Mouse (Mus musculus) testis, adult 2 months (tissue): ENCODE data around the gene Tulp4. TPM values are rescaled to one million over a fixed set of nuclear protein-coding genes. Genes with fewer than 3 reads are reported as not detected.

Experiments
- H3K27ac ChIP-seq: fragments of 200-500 bp; 2 replicates; pipeline ENCODE4 v1.5.1; 2012; ENCODE audit warnings: low read depth, low read length; ENCODE audit not compliant: control insufficient read depth, insufficient read depth
- H3K27me3 ChIP-seq: fragments of 200-500 bp; 2 replicates; pipeline ENCODE4 v1.6.1; 2012; ENCODE audit warnings: mild to moderate bottlenecking, low read length, moderate library complexity; ENCODE audit not compliant: control insufficient read depth, insufficient read depth
- H3K36me3 ChIP-seq: fragments of 200-500 bp; 2 replicates; pipeline ENCODE4 v1.6.1; 2012; ENCODE audit warnings: mild to moderate bottlenecking, low read length; ENCODE audit not compliant: control insufficient read depth, insufficient read depth
- H3K4me1 ChIP-seq: fragments of 200-500 bp; 2 replicates; pipeline ENCODE4 v1.6.1; 2012; ENCODE audit warnings: low read length; ENCODE audit not compliant: control insufficient read depth, insufficient read depth
- H3K4me3 ChIP-seq: fragments of 200-500 bp; 2 replicates; pipeline ENCODE4 v1.5.1; 2012; ENCODE audit warnings: low read depth, mild to moderate bottlenecking, low read length, moderate library complexity, mixed read lengths; ENCODE audit not compliant: control insufficient read depth
- CTCF ChIP-seq: fragments of 200-500 bp; IDR thresholded peaks from 2 replicates; pipeline ENCODE4 v1.5.1; 2012; ENCODE audit warnings: low read depth, mild to moderate bottlenecking, inconsistent platforms, low read length, moderate library complexity; ENCODE audit not compliant: control insufficient read depth, insufficient read depth, insufficient replicate concordance
- POLR2A ChIP-seq: fragments of 200-500 bp; IDR thresholded peaks from 2 replicates; pipeline ENCODE4 v1.6.1; 2012; ENCODE audit warnings: low read depth, mild to moderate bottlenecking, inconsistent platforms, low read length, moderate library complexity; ENCODE audit not compliant: control insufficient read depth
- polyA plus RNA-seq: library from polyadenylated mRNA; depleted of rRNA; stranded (reverse); fragments of >200 nt; gene quantifications from 2 replicates; pipeline ENCODE4 v1.2.3, GENCODE M21; 2012

Gene Tulp4
- polyA plus RNA-seq, 1 experiment: 179 TPM

DNA sequence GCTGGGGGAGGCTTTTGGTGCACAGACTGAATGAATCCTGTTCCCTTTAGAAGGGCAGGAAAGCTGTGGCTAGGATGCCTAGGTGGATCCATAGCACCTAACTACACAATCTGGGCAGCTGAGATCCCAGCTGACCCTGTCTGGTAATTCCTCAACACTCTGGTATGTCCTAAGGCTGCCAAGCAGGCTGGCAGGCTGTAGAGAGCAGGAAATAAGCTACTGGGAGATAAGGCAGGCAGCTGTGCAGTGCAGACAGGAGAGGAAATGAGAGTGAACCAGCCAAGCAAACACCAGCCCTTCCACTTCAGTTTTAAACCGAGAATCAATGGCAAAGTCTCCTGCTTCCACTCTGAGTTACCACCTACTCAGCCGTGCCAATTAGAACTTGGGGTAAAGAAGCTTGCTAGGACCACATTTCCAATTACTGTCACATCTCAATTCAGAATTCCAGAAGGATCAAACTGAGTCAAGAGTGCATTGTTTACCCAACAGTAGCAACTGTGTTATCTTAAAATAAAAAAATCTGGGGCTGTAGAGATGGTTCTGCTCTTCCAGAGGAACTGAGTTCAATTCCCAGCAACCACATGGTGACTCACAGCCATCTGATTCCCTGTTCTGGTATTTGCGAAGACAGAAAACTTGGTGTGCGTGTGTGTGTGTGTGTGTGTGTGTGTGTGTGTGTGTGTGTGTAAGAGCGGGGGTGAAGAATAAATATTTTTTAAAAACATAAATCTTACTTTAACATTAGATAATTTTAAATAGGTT lies 66.9 kb downstream of the Tulp4 start:
- Histone ChIP-seq H3K36me3 (no peaks in the 10 kb centered on the region), H3K4me3 (no peak overlapping the region), H3K27ac (no peak overlapping the region), H3K4me1 (no peaks in the 10 kb centered on the region), H3K27me3 (no peaks in the 10 kb centered on the region)
- TF ChIP-seq POLR2A: no peak

DNA sequence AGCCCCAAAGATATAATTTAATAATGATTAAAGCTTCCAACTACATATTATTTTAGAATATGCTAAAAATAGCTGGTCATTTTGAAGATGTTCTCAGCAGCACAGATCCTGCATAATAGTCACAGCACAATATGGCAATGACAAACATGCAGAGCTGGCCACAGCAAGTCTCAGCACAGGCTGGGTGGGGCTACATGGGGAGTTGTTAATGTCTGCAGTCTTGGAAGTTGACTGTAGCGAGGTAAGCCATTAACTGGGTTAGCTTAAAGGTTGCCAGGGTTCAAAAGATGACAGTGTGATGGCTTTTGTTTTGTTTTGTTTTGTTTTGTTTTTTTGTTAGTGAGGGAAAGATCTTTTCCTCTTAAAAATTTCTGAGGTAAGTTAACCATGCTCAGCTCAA lies 68.3 kb downstream of the Tulp4 start:
- H3K36me3 ChIP-seq: no peaks in the 10 kb centered on the region
- no peaks in the 10 kb centered on the region for H3K27me3 ChIP-seq
- no peaks in the 10 kb centered on the region for H3K4me1 ChIP-seq
- TF ChIP-seq POLR2A (no peak), CTCF (no peak)
- H3K4me3 ChIP-seq: no peak overlapping the region
- no peak overlapping the region for H3K27ac ChIP-seq

DNA sequence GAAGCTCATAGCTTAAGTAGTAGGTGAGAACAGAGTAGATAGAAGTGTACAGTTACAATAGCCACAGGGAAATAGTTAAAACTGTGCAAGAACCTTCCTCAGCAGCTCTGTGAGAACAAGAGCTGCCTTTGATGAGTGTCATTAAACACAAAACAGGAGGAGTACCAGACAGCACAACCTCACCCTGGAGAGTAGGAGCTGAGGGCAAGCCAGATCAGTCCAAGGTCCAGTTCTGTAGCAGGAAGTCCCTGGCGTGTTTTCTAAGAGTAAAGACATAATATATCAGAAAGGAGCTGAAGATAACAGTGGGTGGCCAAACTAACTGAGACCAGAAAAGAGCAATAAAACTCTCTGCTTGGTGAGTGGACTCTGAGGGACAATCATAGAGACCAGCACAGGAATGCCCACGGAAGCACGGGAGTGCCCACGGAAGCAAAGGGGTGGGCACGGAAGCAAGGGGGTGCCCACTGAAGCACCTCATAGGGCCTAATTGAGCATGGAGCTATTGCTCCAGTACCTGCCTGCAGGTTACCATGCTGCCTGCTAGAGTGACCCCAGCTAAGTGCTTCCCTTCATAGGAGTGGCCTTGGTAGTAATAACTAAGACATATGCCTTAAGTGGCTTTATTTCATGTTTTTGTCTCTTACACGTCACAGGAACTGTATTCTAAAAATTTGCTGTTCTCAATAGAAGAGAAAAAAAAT lies 72.5 kb downstream of the Tulp4 start:
- H3K27me3 ChIP-seq: no peaks in the 10 kb centered on the region
- TF ChIP-seq CTCF: no peak
- TF ChIP-seq POLR2A: no peak
- H3K36me3 ChIP-seq: no peaks in the 10 kb centered on the region
- no peak overlapping the region for H3K4me3 ChIP-seq
- no peaks in the 10 kb centered on the region for H3K4me1 ChIP-seq
- no peak overlapping the region for H3K27ac ChIP-seq

DNA sequence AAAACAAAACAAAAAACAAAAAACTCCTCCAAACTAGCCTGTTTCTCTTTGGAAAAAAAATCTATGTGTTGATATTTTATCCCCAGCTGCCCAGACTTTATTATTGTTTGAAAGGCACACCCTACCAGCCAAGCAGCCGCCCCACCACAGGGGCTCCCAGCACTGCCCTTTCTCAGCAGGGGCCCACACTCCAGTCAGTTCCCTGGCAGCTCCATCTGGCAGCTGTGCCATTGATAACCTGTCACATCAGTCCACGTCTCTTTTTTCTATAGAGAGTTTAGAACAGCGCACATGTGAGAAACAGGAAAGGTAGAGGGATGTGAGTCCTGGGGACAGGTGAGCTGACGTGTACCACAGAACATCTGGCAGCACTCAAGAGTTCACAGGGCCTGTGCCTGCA lies 73.2 kb downstream of the Tulp4 start:
- H3K4me1 ChIP-seq: no peaks in the 10 kb centered on the region
- no peak overlapping the region for H3K27ac ChIP-seq
- no peaks in the 10 kb centered on the region for H3K36me3 ChIP-seq
- no peaks in the 10 kb centered on the region for H3K27me3 ChIP-seq
- no peak overlapping the region for H3K4me3 ChIP-seq
- no peak for TF ChIP-seq POLR2A
- TF ChIP-seq CTCF: no peak

DNA sequence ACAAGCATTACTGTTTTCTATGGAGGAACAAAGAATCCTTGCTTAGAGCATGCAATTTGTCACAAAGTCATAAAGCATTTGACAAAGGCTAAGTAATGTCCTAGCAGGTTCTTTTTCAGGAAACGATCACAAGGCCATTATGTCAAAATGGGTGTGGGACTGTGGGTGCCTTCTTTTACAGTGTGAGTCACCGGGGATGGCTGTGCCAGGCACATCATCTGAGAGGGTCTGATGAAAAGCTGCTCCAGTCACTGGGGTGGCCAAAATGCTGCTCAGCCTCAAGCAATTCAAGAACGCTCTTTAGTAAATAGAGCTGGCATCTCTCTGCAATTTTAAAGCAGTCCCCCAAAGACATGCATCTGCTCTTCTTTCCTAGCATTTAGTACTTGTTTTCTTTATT lies 74.2 kb downstream of the Tulp4 start:
- Histone ChIP-seq H3K27ac (no peak overlapping the region), H3K36me3 (no peaks in the 10 kb centered on the region), H3K27me3 (no peaks in the 10 kb centered on the region), H3K4me3 (no peak overlapping the region), H3K4me1 (no peaks in the 10 kb centered on the region)
- no peak for TF ChIP-seq CTCF
- no peak for TF ChIP-seq POLR2A

DNA sequence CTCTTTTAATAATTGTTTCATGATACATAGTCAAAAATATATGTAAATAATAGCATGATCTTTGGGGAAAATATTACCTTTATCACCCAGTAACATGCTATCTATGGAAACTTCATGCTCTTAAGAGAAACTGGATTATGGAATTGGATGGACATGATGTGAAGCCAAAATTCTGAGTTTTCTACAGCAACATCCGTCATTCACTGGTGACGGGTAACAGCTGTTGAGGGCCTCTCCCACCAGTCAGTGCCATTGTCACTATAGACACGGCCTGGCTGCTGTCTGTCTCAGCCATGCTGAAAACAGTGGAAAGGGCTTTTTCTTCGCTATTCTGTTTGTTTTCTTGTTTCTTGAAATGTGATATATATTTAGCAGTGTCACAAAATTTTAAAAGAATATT lies 76.5 kb downstream of the Tulp4 start:
- H3K36me3 ChIP-seq: no peaks in the 10 kb centered on the region
- H3K4me3 ChIP-seq: no peak overlapping the region

DNA sequence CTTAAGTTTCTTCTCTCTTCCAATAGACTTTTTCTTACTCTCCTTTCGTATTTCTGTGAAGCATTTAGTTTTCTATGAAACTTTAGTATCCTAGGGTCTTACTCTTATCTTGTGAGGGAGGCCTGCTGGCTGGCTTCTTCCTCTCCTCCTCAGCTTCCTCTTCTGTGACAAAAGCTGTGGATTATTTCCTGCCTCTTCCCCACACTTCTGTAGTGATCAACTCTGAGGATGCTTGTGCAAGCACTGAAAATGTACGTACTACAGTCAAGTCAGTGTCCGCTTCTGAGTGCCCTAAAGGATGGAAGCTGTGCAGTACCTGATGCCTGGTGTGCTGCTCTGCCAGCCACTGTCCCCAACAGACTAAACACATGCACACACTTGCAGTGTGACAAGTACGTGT lies 80.4 kb downstream of the Tulp4 start:
- no peaks in the 10 kb centered on the region; the same call in 1 of the 2 replicates for H3K36me3 ChIP-seq
- no peak overlapping the region for H3K4me3 ChIP-seq
- TF ChIP-seq POLR2A: no peak
- TF ChIP-seq CTCF: no peak
- no peaks in the 10 kb centered on the region for H3K4me1 ChIP-seq
- no peaks in the 10 kb centered on the region for H3K27me3 ChIP-seq
- no peak overlapping the region for H3K27ac ChIP-seq

More for the DNA sequence above, 76.5 kb downstream of the Tulp4 start:
- Histone ChIP-seq H3K4me1 (no peaks in the 10 kb centered on the region), H3K27ac (no peak overlapping the region), H3K27me3 (no peaks in the 10 kb centered on the region)
- TF ChIP-seq CTCF: no peak
- TF ChIP-seq POLR2A: no peak
